Mouse (Mus musculus) E14TG2a.4 (cell line): ENCODE measurements around the gene Adm.

ENCODE experiments used
- CTCF ChIP-seq: conservative IDR thresholded peaks from 2 replicates; pipeline ENCODE4 v1.5.1; 2014; ENCODE audit warnings: low read length
- POU5F1 ChIP-seq: IDR thresholded peaks from 2 replicates; pipeline ENCODE4 v1.6.1; 2014; ENCODE audit warnings: low read length, borderline replicate concordance

DNA sequence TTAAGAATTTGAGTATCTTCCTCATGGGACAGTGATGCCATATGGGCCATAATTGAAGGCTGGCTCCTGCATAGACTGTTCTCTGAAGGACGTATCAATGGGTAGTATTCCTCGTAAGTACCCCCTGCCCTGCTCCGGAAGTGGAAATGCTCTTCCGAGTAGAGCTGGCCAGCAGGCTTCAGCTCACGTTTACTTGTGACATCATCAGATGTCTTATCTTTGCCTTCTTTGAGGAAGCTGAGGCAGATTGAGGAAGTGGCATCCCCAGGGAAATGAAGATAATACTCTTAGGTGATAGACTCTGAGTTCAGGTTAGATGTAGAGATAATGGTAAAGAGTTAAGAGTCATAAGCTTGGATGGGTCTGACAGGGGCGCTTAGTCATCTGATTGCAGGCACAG is 18.4 kb downstream of the Adm start:
- no peak for TF ChIP-seq CTCF
- no peak for TF ChIP-seq POU5F1
